Mouse (Mus musculus): Measurements from ENCODE around the gene Pcnt. TPM values are rescaled to one million over a fixed set of nuclear protein-coding genes. Genes with fewer than 3 reads are reported as not detected.

Gene Pcnt
- polyA plus RNA-seq, 2 experiments, result 17.3 to 32.8 TPM

GRCm38 (mm10) chr10:76440281-76440680 is 2.3 kb downstream of the Pcnt start, which contains the start of gene AC141477.1:
Gene AC141477.1 (minus strand): TSS chr10:76440444.
- no peak for ATAC-seq (ENCODE audit: low FRiP score, low read depth)
- peaks cover 29% of the 10 kb centered on the region for H3K36me3 ChIP-seq (ENCODE audit: control insufficient read depth, insufficient read depth, low read length)
- H3K27me3 ChIP-seq (ENCODE audit: control insufficient read depth, insufficient read depth, low read length), result no peaks in the 10 kb centered on the region
- H3K9ac ChIP-seq (ENCODE audit: low read depth, low read length, severe bottlenecking), result no peak within 1 kb of the TSS
- H3K9me3 ChIP-seq (ENCODE audit: control insufficient read depth, low read length), result no peaks in the 10 kb centered on the region
- no peak within 1 kb of the TSS for H3K27ac ChIP-seq (replicated peaks; ENCODE audit: low read depth, low read length)
- DNase-seq (ENCODE audit: low spot score), result no peak
- no peak within 1 kb of the TSS for H3K4me3 ChIP-seq (replicated peaks; ENCODE audit: low read length)
- H3K4me2 ChIP-seq (replicated peaks; ENCODE audit: low read depth, low read length, severe bottlenecking), result no peak within 1 kb of the TSS; the same call in 1 of the 2 replicates
- whole genome bisulfite sequencing, result 96% methylated on average over 17 of the region's 17 CpGs
- H3K4me1 ChIP-seq (ENCODE audit: control insufficient read depth, insufficient read depth, low read length), result peaks cover 11% of the 10 kb centered on the region
- TF ChIP-seq POLR2A (IDR thresholded peaks at IDR 0.05; ENCODE audit: borderline replicate concordance, extremely low read depth, insufficient read depth, insufficient read length), result no peak

GRCm38 (mm10) chr10:76439107-76439890 is 3.3 kb downstream of the Pcnt start:
- DNase-seq (ENCODE audit: low spot score), result no peak
- Histone ChIP-seq H3K27me3 (ENCODE audit: control insufficient read depth, insufficient read depth, low read length) (no peaks in the 10 kb centered on the region), H3K4me2 (replicated peaks; ENCODE audit: low read depth, low read length, severe bottlenecking) (no peak overlapping the region), H3K27ac (replicated peaks; ENCODE audit: low read depth, low read length) (no peak overlapping the region), H3K9me3 (ENCODE audit: control insufficient read depth, low read length) (no peaks in the 10 kb centered on the region), H3K4me3 (replicated peaks; ENCODE audit: low read length) (no peak overlapping the region), H3K4me1 (ENCODE audit: control insufficient read depth, insufficient read depth, low read length) (peaks cover 11% of the 10 kb centered on the region), H3K9ac (ENCODE audit: low read depth, low read length, severe bottlenecking) (no peak overlapping the region), H3K36me3 (ENCODE audit: control insufficient read depth, insufficient read depth, low read length) (peaks cover 39% of the 10 kb centered on the region)
- no peak for ATAC-seq (ENCODE audit: low FRiP score, low read depth)
- WGBS, result 92% methylated on average over 9 of the region's 9 CpGs
- TF ChIP-seq POLR2A (IDR thresholded peaks at IDR 0.05; ENCODE audit: borderline replicate concordance, extremely low read depth, insufficient read depth, insufficient read length), result no peak

- ATAC-seq (ENCODE audit: low FRiP score, low read depth) (no peak), DNase-seq (ENCODE audit: low spot score) (no peak)
- Histone ChIP-seq H3K36me3 (ENCODE audit: control insufficient read depth, insufficient read depth, low read length) (peaks cover 86% of the 10 kb centered on the region), H3K9me3 (ENCODE audit: control insufficient read depth, low read length) (no peaks in the 10 kb centered on the region), H3K27ac (replicated peaks; ENCODE audit: low read depth, low read length) (no peak overlapping the region), H3K9ac (ENCODE audit: low read depth, low read length, severe bottlenecking) (no peak overlapping the region), H3K4me2 (replicated peaks; ENCODE audit: low read depth, low read length, severe bottlenecking) (no peak overlapping the region), H3K27me3 (ENCODE audit: control insufficient read depth, insufficient read depth, low read length) (no peaks in the 10 kb centered on the region), H3K4me3 (replicated peaks; ENCODE audit: low read length) (no peak overlapping the region), H3K4me1 (ENCODE audit: control insufficient read depth, insufficient read depth, low read length) (no peaks in the 10 kb centered on the region)
- WGBS, result 91% methylated on average over 11 of the region's 11 CpGs
- TF ChIP-seq POLR2A (IDR thresholded peaks at IDR 0.05; ENCODE audit: borderline replicate concordance, extremely low read depth, insufficient read depth, insufficient read length), result no peak
Observed at GRCm38 (mm10) chr10:76433925-76434324, 8.7 kb downstream of the Pcnt start.

GRCm38 (mm10) chr10:76425674-76426073 is 16.9 kb downstream of the Pcnt start:
- Histone ChIP-seq H3K9ac (ENCODE audit: low read depth, low read length, severe bottlenecking) (no peak overlapping the region), H3K36me3 (ENCODE audit: control insufficient read depth, insufficient read depth, low read length) (peaks cover 93% of the 10 kb centered on the region), H3K4me2 (replicated peaks; ENCODE audit: low read depth, low read length, severe bottlenecking) (no peak overlapping the region), H3K9me3 (ENCODE audit: control insufficient read depth, low read length) (no peaks in the 10 kb centered on the region), H3K27me3 (ENCODE audit: control insufficient read depth, insufficient read depth, low read length) (no peaks in the 10 kb centered on the region), H3K27ac (replicated peaks; ENCODE audit: low read depth, low read length) (no peak overlapping the region), H3K4me1 (ENCODE audit: control insufficient read depth, insufficient read depth, low read length) (no peaks in the 10 kb centered on the region), H3K4me3 (replicated peaks; ENCODE audit: low read length) (no peak overlapping the region)
- WGBS, result 94% methylated on average over 7 of the region's 7 CpGs
- no peak for TF ChIP-seq POLR2A (IDR thresholded peaks at IDR 0.05; ENCODE audit: borderline replicate concordance, extremely low read depth, insufficient read depth, insufficient read length)
- no peak for DNase-seq (ENCODE audit: low spot score)
- no peak for ATAC-seq (ENCODE audit: low FRiP score, low read depth)

GRCm38 (mm10) chr10:76416811-76417210 is 25.8 kb downstream of the Pcnt start:
- H3K4me1 ChIP-seq (ENCODE audit: control insufficient read depth, insufficient read depth, low read length), result no peaks in the 10 kb centered on the region
- DNase-seq (ENCODE audit: low spot score), result no peak
- H3K9ac ChIP-seq (ENCODE audit: low read depth, low read length, severe bottlenecking), result no peak overlapping the region
- no peak overlapping the region for H3K4me2 ChIP-seq (replicated peaks; ENCODE audit: low read depth, low read length, severe bottlenecking)
- 91% methylated on average over 12 of the region's 12 CpGs for WGBS
- H3K4me3 ChIP-seq (replicated peaks; ENCODE audit: low read length), result no peak overlapping the region
- TF ChIP-seq POLR2A (IDR thresholded peaks at IDR 0.05; ENCODE audit: borderline replicate concordance, extremely low read depth, insufficient read depth, insufficient read length), result no peak
- H3K27ac ChIP-seq (replicated peaks; ENCODE audit: low read depth, low read length), result no peak overlapping the region
- H3K9me3 ChIP-seq (ENCODE audit: control insufficient read depth, low read length), result no peaks in the 10 kb centered on the region
- no peaks in the 10 kb centered on the region for H3K27me3 ChIP-seq (ENCODE audit: control insufficient read depth, insufficient read depth, low read length)
- H3K36me3 ChIP-seq (ENCODE audit: control insufficient read depth, insufficient read depth, low read length), result peaks cover 90% of the 10 kb centered on the region
- no peak for ATAC-seq (ENCODE audit: low FRiP score, low read depth)
